Mouse (Mus musculus) CD4-positive naive resting alpha-beta T cell, adult 57 days (primary cell): ENCODE results near the gene Sult4a1. TPM values are rescaled to one million over a fixed set of nuclear protein-coding genes. Genes with fewer than 3 reads are reported as not detected.

Experiments
- total RNA-seq: library from RNA; stranded (reverse); gene quantifications from one replicate; pipeline ENCODE4 v1.2.4, GENCODE M21; 2023

The Sult4a1 gene
- not detected for total RNA-seq

GRCm38 (mm10) chr15:84105105-84105923 is at the start of gene Sult4a1:
Sult4a1 (minus strand) TSS chr15:84105754.

GRCm38 (mm10) chr15:84123075-84123474 is 17.5 kb upstream of the Sult4a1 start, which contains the start of gene Pnpla5:
Pnpla5 (minus strand) TSS chr15:84123175.

DNA sequence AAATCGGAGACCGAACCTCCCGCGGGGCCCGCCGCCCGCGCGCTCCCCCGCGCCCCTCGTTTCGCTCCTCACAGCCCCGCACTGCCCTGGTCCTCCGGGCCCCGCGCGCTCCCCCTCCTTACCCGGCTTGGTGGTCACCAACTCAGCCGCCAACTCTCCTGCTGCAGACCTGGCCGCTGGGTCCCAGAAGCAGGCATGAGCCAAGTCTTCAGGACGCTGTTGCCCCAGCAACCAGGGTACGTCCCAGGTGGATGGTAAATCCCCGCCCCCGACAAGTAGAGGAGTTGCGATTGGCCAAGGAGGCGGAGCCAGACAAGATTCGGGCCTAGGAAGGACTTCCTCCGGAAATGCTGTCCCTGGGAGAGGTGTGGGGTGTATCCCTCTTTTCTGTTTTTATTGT is 40.4 kb downstream of the Sult4a1 start, which contains the start of gene Efcab6:
Efcab6 (minus strand) TSS at position 240 of the 400 bp plus-strand sequence.

Other genes with a start within 250 kb of the Sult4a1 start
- gene Efcab6, start 40.4 kb downstream of the Sult4a1 start, total RNA-seq, result not detected
- not detected for gene Pnpla5, start 17.4 kb upstream of the Sult4a1 start, total RNA-seq
- not detected for gene Pnpla3, start 62.1 kb upstream of the Sult4a1 start, total RNA-seq
- 68.4 TPM for gene Samm50, start 86.5 kb upstream of the Sult4a1 start, total RNA-seq
- 0.83 TPM for gene Parvb, start 126.3 kb upstream of the Sult4a1 start, total RNA-seq
- 86.6 TPM for gene Parvg, start 218.3 kb upstream of the Sult4a1 start, total RNA-seq